Mouse (Mus musculus): ENCODE results near the gene Asb10.

GRCm38 (mm10) chr5:24587200-24587577, 46.4 kb upstream of the Asb10 start:
- TF ChIP-seq CTCF (IDR thresholded peaks at IDR 0.05; ENCODE audit: low read depth, low read length): no peak
- no peak for TF ChIP-seq POLR2A (IDR thresholded peaks at IDR 0.05; ENCODE audit: extremely low read depth, insufficient read depth, low read length)
